Mouse (Mus musculus): ENCODE measurements around the gene Erbb3. TPM values are rescaled to one million over a fixed set of nuclear protein-coding genes. Genes with fewer than 3 reads are reported as not detected.
A peak's percentile ranks its signal among the peaks of the same experiment; 100 is the strongest.
"Not testable (repeated sequence)": the region's sequence is repeated elsewhere in the genome, so short reads cannot be mapped to it uniquely, and the experiment has no call there.

Gene Erbb3
- total RNA-seq, 2 experiments from 2014 or later: 2.7 TPM

DNA sequence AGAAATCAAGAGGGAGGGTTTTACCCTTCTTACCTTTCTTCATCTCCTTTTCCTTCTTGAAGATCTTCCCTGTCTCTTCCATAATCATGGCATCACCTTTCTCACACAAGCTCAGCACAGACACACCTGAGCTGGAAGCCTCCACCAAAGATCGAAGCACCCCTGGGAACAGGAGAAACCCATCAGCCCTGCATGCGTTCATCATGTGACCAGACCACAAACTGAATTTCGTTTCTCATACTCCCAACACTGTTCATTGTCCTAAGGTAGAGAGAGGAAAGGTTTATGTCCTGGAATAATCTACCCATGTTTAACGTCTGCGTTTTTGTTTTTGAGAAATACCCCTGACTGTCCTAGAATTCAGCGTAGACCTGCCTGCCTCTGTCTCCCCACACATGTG lies 25.9 kb downstream of the Erbb3 start:
- no peak for DNase-seq (ENCODE audit: low spot score)

DNA sequence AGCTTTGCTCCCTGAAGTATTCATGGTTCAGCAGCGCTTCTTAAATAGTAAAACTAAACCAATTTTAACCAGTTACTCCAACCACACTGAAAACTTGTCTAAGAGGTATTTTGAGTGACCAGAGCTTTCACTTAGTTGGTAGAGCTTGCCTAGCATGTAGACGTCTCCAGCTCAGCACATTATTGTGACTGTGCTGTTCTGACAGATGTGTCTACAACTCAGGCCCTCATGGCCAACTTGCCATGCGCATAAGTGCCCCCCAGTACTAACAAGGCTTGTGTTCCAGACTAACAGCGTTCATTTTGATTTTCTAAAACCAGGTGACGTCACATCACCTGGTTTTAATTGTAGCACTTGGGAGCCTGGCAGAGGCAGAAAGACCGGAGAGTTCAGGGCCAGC lies 32.5 kb downstream of the Erbb3 start:
- no peak for DNase-seq (ENCODE audit: low spot score)

DNA sequence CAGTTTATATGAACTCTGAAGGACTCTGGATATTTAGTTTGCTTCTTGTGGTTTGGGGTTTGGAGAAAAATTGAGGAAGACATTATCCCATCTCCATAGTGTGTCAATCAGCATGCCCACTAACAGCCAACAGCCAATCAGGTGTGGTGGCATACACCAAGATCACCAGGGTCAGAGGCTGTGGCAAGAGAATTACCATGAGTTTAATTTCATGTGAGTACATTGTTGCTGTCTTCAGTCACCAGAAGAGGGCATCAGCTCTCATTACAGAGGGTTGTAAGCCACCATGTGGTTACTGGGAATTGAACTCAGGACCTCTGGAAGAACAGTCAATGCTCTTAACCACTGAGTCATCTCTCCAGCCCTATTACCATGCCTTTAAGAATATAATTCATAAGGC lies 33.2 kb downstream of the Erbb3 start:
- DNase-seq (ENCODE audit: low spot score): no peak

DNA sequence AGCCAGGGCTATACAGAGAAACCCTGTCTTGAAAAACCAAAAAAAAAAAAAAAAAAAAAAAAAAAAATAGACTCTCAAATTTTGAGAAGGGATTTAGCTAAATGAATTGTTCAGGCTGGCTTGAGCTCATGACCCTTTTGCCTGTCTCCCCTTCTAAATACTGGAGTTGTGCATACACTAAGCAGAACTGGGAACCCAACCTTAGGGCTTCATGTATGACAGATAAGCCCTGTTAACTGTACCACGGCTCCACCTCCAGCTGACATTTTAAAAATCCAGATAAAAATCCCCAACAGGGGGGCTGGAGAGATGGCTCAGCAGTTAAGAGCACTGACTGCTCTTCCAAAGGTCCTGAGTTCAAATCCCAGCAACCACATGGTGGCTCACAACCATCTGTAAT lies 33.9 kb downstream of the Erbb3 start:
- not testable (repeated sequence) for DNase-seq (ENCODE audit: low spot score)

DNA sequence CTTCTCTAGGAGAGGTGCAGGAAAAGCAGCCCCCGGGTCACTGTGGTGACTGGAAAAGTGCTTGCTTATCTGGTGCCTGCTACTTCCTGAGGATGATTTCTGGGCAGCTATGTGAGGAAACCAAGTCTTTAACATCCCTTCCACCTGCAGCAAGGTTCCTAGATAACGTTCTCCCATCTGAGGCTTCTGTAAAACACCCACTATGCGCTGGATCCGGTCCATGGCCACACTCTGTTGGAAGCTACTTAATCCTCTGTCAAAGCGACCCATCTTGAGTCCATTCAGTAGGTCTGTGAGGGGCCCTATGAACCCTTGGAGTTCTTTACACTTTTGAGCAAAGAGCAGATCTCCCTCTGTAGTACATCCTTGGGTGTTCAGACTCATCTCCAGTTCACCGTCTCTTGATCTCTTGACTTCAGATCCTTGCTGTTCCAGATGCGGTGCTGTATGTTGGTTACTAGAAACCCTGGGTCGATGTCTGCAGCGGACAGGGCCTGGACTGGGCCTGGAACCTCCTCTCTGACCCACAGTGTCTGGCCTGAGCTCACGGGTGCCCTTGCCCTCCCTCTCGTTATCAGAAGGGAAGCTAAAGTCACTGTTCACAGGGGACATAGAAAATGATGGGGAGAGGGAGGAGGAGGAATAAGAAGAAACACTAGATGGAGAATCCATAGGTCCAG lies 39.2 kb downstream of the Erbb3 start:
- DNase-seq (ENCODE audit: low spot score): not testable (repeated sequence)

DNA sequence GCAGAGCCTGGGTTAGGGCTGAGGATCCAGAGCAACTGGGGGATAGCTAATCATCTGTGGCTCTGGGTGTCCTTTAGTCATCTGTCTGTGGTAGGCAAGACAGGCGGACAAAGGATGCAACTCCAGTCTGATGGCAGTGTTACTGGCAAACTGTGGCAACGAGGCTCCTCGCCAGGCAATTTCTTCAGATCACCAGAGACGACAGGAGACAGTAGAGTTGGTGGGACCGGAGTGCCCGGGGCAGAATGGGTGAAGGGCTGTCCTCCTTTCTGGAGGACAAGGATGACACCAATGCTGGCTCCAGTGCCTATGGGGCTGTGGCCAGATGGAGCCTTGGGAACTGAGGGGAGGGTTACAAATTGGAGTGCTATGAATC lies 39.8 kb downstream of the Erbb3 start:
- DNase-seq (ENCODE audit: low spot score): not testable (repeated sequence)

DNA sequence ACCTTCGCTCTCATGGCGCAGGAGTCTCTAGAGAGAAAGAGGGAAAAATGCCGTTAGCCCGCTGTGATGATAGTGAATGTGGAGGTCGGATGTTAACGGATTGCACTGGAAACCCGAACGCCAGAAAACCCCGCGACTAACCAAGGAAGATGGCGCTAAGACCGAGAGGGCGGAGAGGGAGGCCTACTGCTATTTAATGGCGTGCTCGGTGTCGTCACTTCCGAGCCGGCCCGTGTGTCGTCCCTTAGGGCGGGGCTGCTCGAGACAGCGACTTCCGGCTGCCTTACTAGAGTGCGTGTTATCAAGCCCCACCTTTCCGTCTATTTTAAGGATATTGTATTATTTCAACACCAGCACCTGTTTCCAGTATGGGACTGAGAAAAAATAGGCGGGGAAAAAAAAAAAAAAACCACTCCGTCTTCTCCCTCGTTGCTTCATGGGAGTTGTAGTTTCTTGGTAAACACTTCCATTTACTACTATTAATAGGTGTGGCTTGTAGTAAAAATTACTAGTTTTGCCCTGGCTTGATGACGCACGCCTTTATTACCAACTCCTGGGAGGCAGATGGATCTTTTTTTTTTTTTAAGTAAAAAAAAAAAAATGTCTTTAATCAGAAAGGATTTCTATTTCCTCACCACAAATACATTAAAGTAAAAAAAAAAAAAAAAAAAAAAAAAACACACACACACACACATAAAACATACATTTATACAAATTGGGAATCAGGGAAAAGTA lies 40.3 kb downstream of the Erbb3 start, which contains the start of gene Rpl41:
Rpl41 (minus strand) TSS at position 359 of the 735 bp plus-strand sequence.
- peak; percentile 94 for DNase-seq (ENCODE audit: low spot score)

DNA sequence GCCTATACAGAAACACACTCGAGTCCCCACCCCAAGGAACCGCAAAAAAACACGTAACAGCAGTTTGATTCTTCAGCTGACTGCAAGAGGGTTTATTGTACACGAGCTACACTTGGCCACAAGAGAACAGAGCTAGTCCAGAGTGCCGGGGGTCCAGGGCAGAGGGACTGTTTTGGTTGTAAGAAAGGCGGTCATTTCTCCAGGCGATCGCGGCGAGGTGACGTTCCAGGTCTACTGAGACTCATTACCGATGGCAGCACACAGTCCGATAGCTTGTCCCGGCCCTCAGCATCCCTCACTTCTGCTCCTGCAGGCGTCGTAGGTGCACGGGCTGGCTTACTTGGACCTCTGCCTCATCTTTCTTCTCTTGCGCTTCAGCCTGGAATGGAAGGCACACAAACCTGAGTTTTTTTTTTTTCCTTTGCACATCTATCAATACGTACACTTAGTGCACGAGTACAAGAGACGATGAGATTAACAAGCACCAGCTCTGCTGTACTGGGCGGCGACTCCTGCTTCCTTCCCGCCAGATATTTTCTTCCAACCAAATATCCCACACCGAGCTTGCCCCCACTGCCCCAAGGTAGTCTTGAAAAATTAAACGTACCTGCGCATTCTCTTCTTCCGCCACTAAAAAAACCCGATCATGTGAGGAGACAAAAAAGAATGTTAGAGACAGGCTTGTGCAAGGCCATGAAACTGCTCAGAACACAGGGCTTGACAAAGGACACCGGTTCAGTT lies 41.2 kb downstream of the Erbb3 start:
- DNase-seq (ENCODE audit: low spot score): not testable (repeated sequence)

DNA sequence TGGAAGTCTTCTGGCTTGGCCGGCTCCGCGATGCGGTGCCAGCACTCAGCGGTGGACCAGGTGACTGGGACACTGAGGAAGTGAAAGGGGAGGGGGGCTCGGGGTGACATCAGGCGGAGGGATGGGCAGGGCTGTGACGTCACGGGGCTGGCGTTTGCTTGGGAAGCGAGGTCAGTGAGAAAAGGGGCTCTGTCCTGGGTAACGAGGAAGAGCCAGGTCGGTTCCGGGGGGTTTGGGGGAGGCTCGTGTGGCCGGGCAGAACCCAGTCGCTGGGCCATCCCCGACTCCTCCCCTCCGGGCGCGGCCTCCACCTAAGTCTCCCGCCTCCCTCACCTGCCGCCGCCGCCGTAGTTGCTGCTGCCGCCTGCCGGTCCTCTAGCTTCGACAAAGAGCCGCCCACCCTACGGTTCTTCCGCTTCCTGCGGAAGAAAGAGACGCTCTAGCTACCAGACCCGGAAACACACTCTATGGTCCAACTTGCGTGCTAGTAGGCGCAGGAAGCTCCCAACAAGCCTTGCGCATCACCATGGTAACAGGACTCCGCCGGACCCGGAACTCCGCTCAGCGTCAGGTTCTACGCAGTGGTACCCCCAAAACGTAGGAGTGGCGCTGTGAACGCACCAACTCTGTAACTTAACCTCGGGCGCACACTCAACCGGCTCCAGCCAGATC lies 42.0 kb downstream of the Erbb3 start, which contains the start of gene Zc3h10:
Zc3h10 (minus strand) TSS at position 414 of the 672 bp plus-strand sequence.
- DNase-seq (ENCODE audit: low spot score): peak; percentile 95

DNA sequence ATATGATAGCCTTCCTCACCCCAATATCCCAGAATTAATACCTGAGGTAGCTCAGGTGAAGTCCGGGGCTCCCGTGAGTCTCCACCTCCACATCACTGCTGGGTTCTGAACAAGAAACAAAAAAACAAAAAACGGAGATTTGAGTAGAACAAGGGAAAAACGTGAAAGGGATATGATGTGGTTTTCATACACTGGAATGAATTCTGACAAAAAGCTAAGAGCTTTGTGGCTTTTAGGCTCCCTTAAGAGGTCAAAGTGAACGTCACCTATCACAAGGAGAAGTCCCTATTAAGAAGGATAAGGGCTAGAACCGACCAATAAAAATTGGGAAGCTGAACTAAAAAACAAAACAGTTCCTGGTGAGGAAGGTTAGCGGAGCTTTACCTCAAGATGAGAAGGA lies 42.7 kb downstream of the Erbb3 start:
- no peak for DNase-seq (ENCODE audit: low spot score)

DNA sequence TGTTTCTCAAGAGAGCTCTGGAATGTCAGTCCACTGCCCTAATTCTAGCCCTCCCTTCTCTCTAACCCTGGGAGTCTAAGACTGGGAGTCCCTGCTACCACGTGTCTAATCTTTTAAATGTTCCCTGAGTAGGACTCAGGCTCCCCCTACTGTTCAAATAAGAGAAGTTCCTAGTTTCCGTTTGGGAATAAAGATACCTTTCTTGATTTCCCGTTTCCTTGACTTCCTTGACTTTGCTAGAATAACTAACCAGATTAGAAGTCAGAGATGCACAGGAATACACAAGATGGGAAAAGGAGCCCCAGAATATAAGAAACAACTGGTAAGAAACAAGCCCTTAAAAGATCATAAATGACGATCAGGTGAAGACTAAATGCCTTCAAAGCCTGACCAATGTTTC lies 43.1 kb downstream of the Erbb3 start:
- no peak for DNase-seq (ENCODE audit: low spot score)

DNA sequence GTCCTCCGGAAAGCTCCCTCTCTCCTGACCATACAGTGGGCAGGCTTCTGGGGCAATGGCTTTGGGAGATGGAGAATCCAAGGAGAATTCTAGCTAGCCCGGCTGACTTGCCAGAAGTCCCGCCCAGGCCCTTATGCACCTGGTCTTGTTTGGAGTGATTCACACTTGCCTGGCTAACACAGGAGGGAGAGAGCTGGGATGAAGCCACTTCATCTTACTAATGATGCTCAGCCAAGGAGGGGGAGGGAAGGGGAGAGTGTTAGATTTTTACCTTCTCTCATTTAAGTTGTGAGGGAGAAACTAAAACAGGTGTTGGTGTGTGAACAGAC lies 43.9 kb downstream of the Erbb3 start:
- no peak for DNase-seq (ENCODE audit: low spot score)

DNA sequence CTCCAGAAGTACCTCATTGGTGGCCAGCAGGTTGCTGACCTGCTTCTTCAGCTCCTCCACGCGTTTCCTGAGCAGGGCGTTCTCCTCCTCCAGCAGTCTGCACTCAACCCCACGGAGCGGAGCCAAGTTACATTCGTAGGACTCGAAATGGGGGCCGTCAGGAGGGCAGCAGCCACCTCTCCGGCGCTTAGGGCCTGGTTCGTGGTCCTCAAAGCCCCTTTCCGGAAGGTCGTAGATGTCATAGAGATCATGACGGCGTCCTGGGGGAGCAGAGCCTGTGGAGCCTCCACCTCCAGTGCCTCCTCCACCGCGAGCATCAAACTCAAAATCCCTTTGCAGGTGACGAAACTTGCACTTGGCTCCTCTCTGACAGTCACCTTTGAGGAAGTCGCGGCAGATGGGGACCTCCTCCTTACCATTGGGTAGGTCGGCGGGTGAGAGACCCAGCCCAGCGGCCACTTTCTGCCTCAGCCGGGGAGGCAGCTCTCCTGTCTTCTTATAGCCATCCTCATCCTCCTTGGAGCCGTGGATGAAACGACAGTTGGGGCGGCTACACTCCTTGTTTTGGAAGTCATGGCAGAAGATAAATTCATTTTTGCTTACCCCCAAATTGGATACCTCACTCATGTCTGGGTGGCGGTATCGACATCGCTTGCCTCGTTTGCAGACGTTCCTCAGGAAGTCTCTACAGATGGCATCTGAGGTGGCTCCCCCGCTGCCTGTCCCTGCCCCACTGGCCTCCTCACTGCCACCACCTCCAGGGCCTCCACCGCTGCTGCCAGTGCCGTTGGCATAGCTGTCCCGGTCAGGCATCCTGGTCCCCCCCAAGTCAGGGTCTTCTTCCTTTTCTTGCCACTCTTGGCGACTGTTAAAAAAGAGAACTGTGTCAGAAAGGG lies 44.5 kb downstream of the Erbb3 start:
- DNase-seq (ENCODE audit: low spot score): no peak

DNA sequence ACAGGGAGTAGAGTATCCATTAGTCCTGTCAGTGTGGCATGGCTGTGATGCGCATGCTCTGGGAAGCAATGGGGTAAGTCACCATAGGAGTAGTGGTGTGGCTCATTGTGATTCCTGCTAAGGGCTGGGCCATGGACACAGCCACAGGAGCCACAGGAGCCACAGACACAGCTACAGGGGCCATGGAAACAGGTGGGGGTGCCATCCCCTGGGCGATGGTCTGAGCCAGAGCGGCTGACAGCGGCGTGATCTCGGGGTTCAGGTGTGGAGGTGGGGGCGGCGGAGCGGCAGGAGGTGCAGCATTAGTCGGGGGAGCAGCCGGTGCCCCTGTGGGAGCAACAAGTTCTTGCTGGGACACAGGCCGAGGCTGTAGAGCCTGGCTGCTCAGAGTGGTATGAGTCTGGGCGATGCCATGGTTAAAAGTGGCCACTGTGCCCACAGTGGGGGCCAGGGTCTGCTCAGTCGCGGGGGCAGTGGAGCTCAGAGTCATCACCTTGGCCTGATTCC lies 45.2 kb downstream of the Erbb3 start:
- no peak for DNase-seq (ENCODE audit: low spot score)

DNA sequence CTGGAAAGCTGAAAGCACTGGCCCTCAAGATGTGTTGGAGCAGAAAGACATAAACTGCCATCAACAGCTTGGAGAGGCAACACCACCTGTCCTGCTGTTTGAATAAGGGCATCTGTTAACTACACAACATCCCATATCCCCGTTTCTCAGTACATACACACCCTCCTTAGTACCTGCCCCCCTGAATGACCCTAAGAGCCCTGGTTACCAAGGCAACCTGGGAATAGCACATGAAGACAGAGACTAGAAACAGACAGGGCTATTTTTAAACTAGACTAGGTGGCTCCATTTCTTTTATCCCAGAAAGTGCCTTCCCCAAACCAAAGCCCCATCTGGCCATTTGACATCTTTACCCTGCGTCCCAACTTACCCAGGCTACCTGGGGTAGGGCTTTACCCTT lies 46.4 kb downstream of the Erbb3 start:
- DNase-seq (ENCODE audit: low spot score): no peak

DNA sequence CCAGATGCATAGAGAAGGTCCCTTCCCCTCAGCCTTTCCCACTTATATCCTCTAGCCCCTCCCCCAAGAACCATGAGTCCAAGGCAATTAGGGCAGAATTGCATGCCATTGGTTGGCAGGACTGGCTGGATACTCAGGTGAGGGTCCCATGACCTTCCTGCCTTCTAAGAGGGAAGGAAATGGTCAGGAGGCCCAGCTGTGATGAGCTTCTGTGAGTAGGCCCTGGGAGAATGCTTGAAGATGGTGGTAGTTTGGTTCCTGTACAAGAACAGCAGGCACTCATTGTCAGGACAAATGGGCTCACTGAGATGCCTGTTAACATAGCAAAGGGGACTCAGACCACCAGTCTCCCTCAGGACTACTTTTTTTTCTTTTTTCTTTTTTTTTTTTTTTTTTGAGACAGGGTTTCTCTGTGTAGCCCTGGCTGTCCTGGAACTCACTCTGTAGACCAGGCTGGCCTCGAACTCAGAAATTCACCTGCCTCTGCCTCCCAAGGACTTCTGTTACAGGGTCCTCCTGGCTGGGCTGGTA lies 51.0 kb downstream of the Erbb3 start:
- no peak for DNase-seq (ENCODE audit: low spot score)

DNA sequence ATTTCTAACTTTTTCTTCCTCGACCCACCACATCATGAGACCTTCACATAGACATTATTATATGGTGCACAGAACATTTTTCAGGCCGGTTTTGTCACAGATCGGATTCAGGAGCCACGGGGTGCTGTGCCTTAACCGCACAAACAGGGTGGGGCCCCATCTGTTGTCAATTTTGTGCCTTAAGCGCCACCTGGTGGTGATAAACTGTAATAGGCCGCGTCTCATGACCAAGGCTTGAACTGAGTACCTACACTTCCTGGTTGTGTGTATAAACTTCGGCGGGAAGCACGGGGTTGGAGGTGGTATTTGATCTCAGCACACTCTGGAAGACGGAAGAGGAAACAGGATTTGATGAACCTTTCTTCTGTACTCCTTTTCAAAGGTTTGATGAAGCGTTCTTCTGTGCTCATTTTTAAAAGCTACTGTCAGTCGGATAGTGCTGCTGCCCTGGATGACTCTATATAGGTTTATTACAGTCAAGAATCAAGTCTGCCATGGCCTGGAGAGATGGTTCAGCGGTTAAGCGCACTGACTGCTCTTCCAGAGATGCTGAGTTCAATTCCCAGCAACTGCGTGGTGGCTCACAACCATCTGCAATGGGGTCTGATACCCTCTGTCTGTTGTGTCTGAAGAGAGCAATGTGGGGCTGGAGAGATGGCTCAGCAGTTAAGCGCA lies 53.0 kb downstream of the Erbb3 start:
- DNase-seq (ENCODE audit: low spot score): peak; percentile 93

DNA sequence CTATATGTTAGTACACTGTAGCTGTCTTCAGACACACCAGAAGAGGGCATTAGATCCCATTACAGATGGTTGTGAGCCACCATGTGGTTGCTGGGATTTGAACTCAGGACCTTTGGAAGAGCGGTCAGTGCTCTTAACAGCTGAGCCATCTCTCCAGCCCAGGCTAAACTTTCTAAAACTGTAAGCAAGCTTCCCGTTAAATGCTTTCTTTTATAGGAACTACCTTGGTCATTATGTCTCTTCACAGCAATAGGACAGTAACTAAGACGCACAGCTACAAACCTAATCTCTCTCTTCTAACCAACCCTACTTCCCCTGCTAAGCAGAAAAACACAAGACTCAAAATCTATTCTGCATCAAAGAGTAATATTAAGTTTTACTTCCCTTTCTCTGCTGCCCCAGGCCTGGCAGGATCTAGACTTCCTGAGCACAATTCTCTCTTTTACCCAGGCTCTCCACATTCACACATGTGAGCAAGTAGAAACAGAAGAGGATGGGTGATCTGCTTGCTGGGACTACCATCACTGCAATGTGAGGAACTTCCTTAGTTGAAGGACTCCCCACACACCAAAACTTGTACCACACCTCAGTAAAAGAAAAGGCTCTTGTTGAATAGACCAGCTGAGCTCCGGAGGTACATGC lies 53.7 kb downstream of the Erbb3 start:
- DNase-seq (ENCODE audit: low spot score): no peak

DNA sequence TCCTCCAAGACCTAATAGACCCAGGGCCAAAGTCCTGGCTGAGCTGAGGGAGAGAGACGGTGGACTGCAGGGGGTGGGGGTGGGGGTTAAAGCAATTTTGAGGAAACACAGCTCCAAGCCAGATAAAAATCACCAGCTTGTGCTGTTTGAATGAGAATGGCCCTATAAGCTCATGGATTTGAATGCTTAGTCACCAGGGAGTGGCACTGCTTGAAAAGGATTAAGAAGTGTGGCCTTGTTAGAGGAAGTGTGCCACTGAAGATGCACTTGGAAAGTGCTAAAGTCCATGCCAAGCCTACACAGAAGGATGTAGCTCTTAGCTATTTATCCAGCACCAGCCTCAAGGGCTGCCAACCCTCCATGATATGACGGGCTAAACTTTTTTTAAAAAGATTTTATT lies 54.2 kb downstream of the Erbb3 start:
- no peak for DNase-seq (ENCODE audit: low spot score)

Measured in gastrocnemius, adult 18-20 months (tissue).